Mouse (Mus musculus) spleen, adult 2 months (tissue): ENCODE data around the gene Faiml. TPM values are rescaled to one million over a fixed set of nuclear protein-coding genes. Genes with fewer than 3 reads are reported as not detected.

ENCODE experiments used
- DNase-seq, 2 experiments: peaks; one replicate each; pipeline versions ENCODE4 v3.0.0 to v3.0.0-alpha.2; 2012 to 2021; ENCODE audit warnings: low spot score in 2 of 2, low read depth in 1 of 2
- H3K27ac ChIP-seq: fragments of 200-500 bp; 2 replicates; pipeline ENCODE4 v1.5.1; 2012; ENCODE audit warnings: low read length, inconsistent platforms; ENCODE audit not compliant: insufficient read depth
- H3K27me3 ChIP-seq: fragments of 200-500 bp; 2 replicates; pipeline ENCODE4 v1.6.1; 2012; ENCODE audit warnings: mild to moderate bottlenecking, moderate library complexity, low read length, inconsistent platforms; ENCODE audit not compliant: control insufficient read depth, insufficient read depth
- H3K36me3 ChIP-seq: fragments of 200-500 bp; 2 replicates; pipeline ENCODE4 v1.6.1; 2012; ENCODE audit warnings: mild to moderate bottlenecking, low read length, inconsistent platforms; ENCODE audit not compliant: control insufficient read depth, insufficient read depth
- H3K4me1 ChIP-seq: fragments of 200-500 bp; 2 replicates; pipeline ENCODE4 v1.6.1; 2011; ENCODE audit warnings: inconsistent platforms; ENCODE audit not compliant: control insufficient read depth, insufficient read depth, insufficient read length
- H3K4me3 ChIP-seq: fragments of 200-500 bp; 2 replicates; pipeline ENCODE4 v1.5.1; 2011; ENCODE audit warnings: mild to moderate bottlenecking, inconsistent platforms; ENCODE audit not compliant: insufficient read depth, insufficient read length; ENCODE audit errors: extremely low read depth
- CTCF ChIP-seq: fragments of 200-500 bp; IDR thresholded peaks from 2 replicates; pipeline ENCODE4 v1.5.1; 2011; ENCODE audit warnings: mild to moderate bottlenecking, inconsistent platforms; ENCODE audit not compliant: insufficient read depth, insufficient read length, insufficient replicate concordance; ENCODE audit errors: extremely low read depth
- POLR2A ChIP-seq: fragments of 200-500 bp; IDR thresholded peaks from 2 replicates; pipeline ENCODE4 v1.6.1; 2011; ENCODE audit warnings: low read depth, low read length, inconsistent platforms
- WGBS: fragments of 180-500 bp; shearing (Covaris S2); methylation state at CpG from one replicate; pipeline ENCODE4 v1.1.7; 2018; 5-methylcytosine and 5-hydroxymethylcytosine counted together
- polyA plus RNA-seq: library from polyadenylated mRNA; depleted of rRNA; stranded (reverse); fragments of >200 nt; gene quantifications from 2 replicates; pipeline ENCODE4 v1.2.3, GENCODE M21; 2012

Gene Faiml
- polyA plus RNA-seq, 1 experiment: not detected

GRCm38 (mm10) chr9:99243190-99243894 is 6.3 kb upstream of the Faiml start, which contains the start of gene Cep70:
TSS of gene Cep70 (plus strand) at chr9:99243367.
- peak within 1 kb of the TSS; percentile 87 for H3K4me3 ChIP-seq
- TF ChIP-seq POLR2A (peak; percentile 44), CTCF (no peak)
- WGBS: under 1% methylated on average over 66 of the region's 66 CpGs

GRCm38 (mm10) chr9:99242533-99243189 is 5.6 kb upstream of the Faiml start:
- WGBS: 6% methylated on average over 17 of the region's 17 CpGs
- peak overlapping the region; percentile 77 for H3K27ac ChIP-seq
- DNase-seq: no peak
- H3K27me3 ChIP-seq: no peaks in the 10 kb centered on the region
- TF ChIP-seq POLR2A: no peak
- TF ChIP-seq CTCF: no peak
- H3K4me3 ChIP-seq: peak overlapping the region; percentile 68
- H3K4me1 ChIP-seq: no peaks in the 10 kb centered on the region; the same call in 1 of the 2 replicates
- H3K36me3 ChIP-seq: no peaks in the 10 kb centered on the region

More at GRCm38 (mm10) chr9:99243190-99243894, 6.3 kb upstream of the Faiml start, which contains the start of gene Cep70:
- peak; percentile 91 to 96 for DNase-seq
- no peaks in the 10 kb centered on the region; the same call in 1 of the 2 replicates for H3K4me1 ChIP-seq
- H3K27ac ChIP-seq: peak within 1 kb of the TSS; percentile 78
- 0 out of 2 replicates have a peak, but pooled peaks cover under 1% of the 10 kb centered on the region for H3K36me3 ChIP-seq
- H3K27me3 ChIP-seq: no peaks in the 10 kb centered on the region

- DNase-seq: peak; percentile 30 to 34
- Histone ChIP-seq H3K4me1 (no peaks in the 10 kb centered on the region; the same call in 1 of the 2 replicates), H3K36me3 (no peaks in the 10 kb centered on the region), H3K4me3 (no peak overlapping the region), H3K27ac (no peak overlapping the region), H3K27me3 (no peaks in the 10 kb centered on the region)
- under 1% methylated on average over 7 of the region's 7 CpGs for WGBS
- TF ChIP-seq POLR2A: no peak
- peak; percentile 54; the same call in 1 of the 2 replicates for TF ChIP-seq CTCF
Measured at GRCm38 (mm10) chr9:99242035-99242434, 5.0 kb upstream of the Faiml start.

GRCm38 (mm10) chr9:99240571-99240970 is 3.5 kb upstream of the Faiml start:
- 3% methylated on average over 5 of the region's 5 CpGs for WGBS
- no peaks in the 10 kb centered on the region for H3K27me3 ChIP-seq
- DNase-seq: peak in 1 of 2 experiments; percentile 22
- no peaks in the 10 kb centered on the region; the same call in 1 of the 2 replicates for H3K4me1 ChIP-seq
- no peaks in the 10 kb centered on the region for H3K36me3 ChIP-seq
- TF ChIP-seq POLR2A: no peak
- no peak for TF ChIP-seq CTCF
- no peak overlapping the region for H3K4me3 ChIP-seq
- H3K27ac ChIP-seq: no peak overlapping the region

GRCm38 (mm10) chr9:99239256-99239655 is 2.2 kb upstream of the Faiml start:
- DNase-seq: no peak
- Histone ChIP-seq H3K36me3 (no peaks in the 10 kb centered on the region), H3K4me1 (no peaks in the 10 kb centered on the region; the same call in 1 of the 2 replicates), H3K27ac (no peak overlapping the region), H3K4me3 (no peak overlapping the region), H3K27me3 (no peaks in the 10 kb centered on the region)
- WGBS: 65% methylated on average over 1 of the region's 1 CpGs
- TF ChIP-seq POLR2A: no peak
- TF ChIP-seq CTCF: no peak

- 94% methylated on average over 10 of the region's 10 CpGs for WGBS
- H3K4me3 ChIP-seq: no peak overlapping the region
- H3K27me3 ChIP-seq: no peaks in the 10 kb centered on the region
- DNase-seq: no peak
- no peaks in the 10 kb centered on the region for H3K36me3 ChIP-seq
- TF ChIP-seq CTCF: no peak
- no peak overlapping the region for H3K27ac ChIP-seq
- H3K4me1 ChIP-seq: no peaks in the 10 kb centered on the region; the same call in 1 of the 2 replicates
Measured at GRCm38 (mm10) chr9:99238276-99238675, 1.2 kb upstream of the Faiml start.
